Mouse (Mus musculus) bone marrow, adult 2 months (tissue): ENCODE measurements around the gene Atxn1.

Source experiments
- CTCF ChIP-seq: fragments of 200-500 bp; IDR thresholded peaks from 2 replicates; pipeline ENCODE4 v1.5.1; 2011; ENCODE audit warnings: low read length, control low read depth; ENCODE audit not compliant: control insufficient read depth, insufficient read depth
- POLR2A ChIP-seq: fragments of 200-500 bp; IDR thresholded peaks from 2 replicates; pipeline ENCODE4 v1.6.1; 2011; ENCODE audit warnings: low read depth, mild to moderate bottlenecking, control low read depth, low read length, borderline replicate concordance; ENCODE audit not compliant: control insufficient read depth

GRCm38 (mm10) chr13:45564946-45565345 is 399.9 kb downstream of the Atxn1 start:
- no peak for TF ChIP-seq CTCF
- TF ChIP-seq POLR2A = no peak
